Mouse (Mus musculus): Measurements from ENCODE around the gene Arnt2. TPM values are rescaled to one million over a fixed set of nuclear protein-coding genes. Genes with fewer than 3 reads are reported as not detected.

The Arnt2 gene
- polyA plus RNA-seq, 1 experiment from 2014 or later, result 83.8 TPM

GRCm38 (mm10) chr7:84256245-84256644 lies 153.7 kb downstream of the Arnt2 start:
- no peaks in the 10 kb centered on the region for H3K4me1 ChIP-seq (ENCODE audit: control insufficient read depth, insufficient read depth, low read length)
- WGBS, result 59% methylated on average over 1 of the region's 1 CpGs
- no peak for ATAC-seq (ENCODE audit: low read depth)
- H3K27me3 ChIP-seq (ENCODE audit: control insufficient read depth, insufficient read depth, low read length), result no peaks in the 10 kb centered on the region
- H3K4me2 ChIP-seq (ENCODE audit: low read depth, low read length), result no peak overlapping the region
- peaks cover 22% of the 10 kb centered on the region; the same call in 1 of the 2 replicates for H3K36me3 ChIP-seq (ENCODE audit: control insufficient read depth, insufficient read depth, low read length)
- H3K4me3 ChIP-seq (ENCODE audit: low read depth, low read length), result no peak overlapping the region
- H3K9ac ChIP-seq (replicated peaks; ENCODE audit: low read depth, low read length), result no peak overlapping the region
- H3K27ac ChIP-seq (ENCODE audit: low read depth, low read length), result no peak overlapping the region
- H3K9me3 ChIP-seq (ENCODE audit: control insufficient read depth, low read length), result no peaks in the 10 kb centered on the region

- no peak overlapping the region for H3K4me3 ChIP-seq (ENCODE audit: low read depth, low read length)
- H3K9ac ChIP-seq (replicated peaks; ENCODE audit: low read depth, low read length), result no peak overlapping the region
- 86% methylated on average over 8 of the region's 8 CpGs for WGBS
- peaks cover 23% of the 10 kb centered on the region for H3K36me3 ChIP-seq (ENCODE audit: control insufficient read depth, insufficient read depth, low read length)
- ATAC-seq (ENCODE audit: low read depth), result no peak
- H3K27ac ChIP-seq (ENCODE audit: low read depth, low read length), result no peak overlapping the region
- H3K4me1 ChIP-seq (ENCODE audit: control insufficient read depth, insufficient read depth, low read length), result no peaks in the 10 kb centered on the region
- H3K27me3 ChIP-seq (ENCODE audit: control insufficient read depth, insufficient read depth, low read length), result no peaks in the 10 kb centered on the region
- H3K4me2 ChIP-seq (ENCODE audit: low read depth, low read length), result no peak overlapping the region
- no peaks in the 10 kb centered on the region for H3K9me3 ChIP-seq (ENCODE audit: control insufficient read depth, low read length)
Observed at GRCm38 (mm10) chr7:84254916-84255315, 155.1 kb downstream of the Arnt2 start.

- Histone ChIP-seq H3K27ac (ENCODE audit: low read depth, low read length) (no peak overlapping the region), H3K9me3 (ENCODE audit: control insufficient read depth, low read length) (no peaks in the 10 kb centered on the region), H3K4me3 (ENCODE audit: low read depth, low read length) (no peak overlapping the region), H3K27me3 (ENCODE audit: control insufficient read depth, insufficient read depth, low read length) (no peaks in the 10 kb centered on the region), H3K4me1 (ENCODE audit: control insufficient read depth, insufficient read depth, low read length) (no peaks in the 10 kb centered on the region), H3K36me3 (ENCODE audit: control insufficient read depth, insufficient read depth, low read length) (peaks cover 23% of the 10 kb centered on the region), H3K9ac (replicated peaks; ENCODE audit: low read depth, low read length) (no peak overlapping the region), H3K4me2 (ENCODE audit: low read depth, low read length) (no peak overlapping the region)
- 72% methylated on average over 3 of the region's 3 CpGs for WGBS
- no peak for ATAC-seq (ENCODE audit: low read depth)
Observed at GRCm38 (mm10) chr7:84254311-84254710, 155.7 kb downstream of the Arnt2 start.

GRCm38 (mm10) chr7:84251667-84252066 lies 158.3 kb downstream of the Arnt2 start:
- Histone ChIP-seq H3K9me3 (ENCODE audit: control insufficient read depth, low read length) (no peaks in the 10 kb centered on the region), H3K9ac (replicated peaks; ENCODE audit: low read depth, low read length) (no peak overlapping the region), H3K4me3 (ENCODE audit: low read depth, low read length) (no peak overlapping the region), H3K4me2 (ENCODE audit: low read depth, low read length) (no peak overlapping the region), H3K27ac (ENCODE audit: low read depth, low read length) (no peak overlapping the region), H3K36me3 (ENCODE audit: control insufficient read depth, insufficient read depth, low read length) (peaks cover 23% of the 10 kb centered on the region), H3K27me3 (ENCODE audit: control insufficient read depth, insufficient read depth, low read length) (no peaks in the 10 kb centered on the region), H3K4me1 (ENCODE audit: control insufficient read depth, insufficient read depth, low read length) (no peaks in the 10 kb centered on the region)
- ATAC-seq (ENCODE audit: low read depth), result no peak
- WGBS, result 98% methylated on average over 2 of the region's 2 CpGs

GRCm38 (mm10) chr7:84250736-84251135 lies 159.2 kb downstream of the Arnt2 start:
- no peaks in the 10 kb centered on the region for H3K9me3 ChIP-seq (ENCODE audit: control insufficient read depth, low read length)
- no peaks in the 10 kb centered on the region for H3K4me1 ChIP-seq (ENCODE audit: control insufficient read depth, insufficient read depth, low read length)
- H3K4me3 ChIP-seq (ENCODE audit: low read depth, low read length), result no peak overlapping the region
- H3K36me3 ChIP-seq (ENCODE audit: control insufficient read depth, insufficient read depth, low read length), result peaks cover 23% of the 10 kb centered on the region
- 97% methylated on average over 2 of the region's 2 CpGs for WGBS
- no peak overlapping the region for H3K27ac ChIP-seq (ENCODE audit: low read depth, low read length)
- ATAC-seq (ENCODE audit: low read depth), result no peak
- no peak overlapping the region for H3K9ac ChIP-seq (replicated peaks; ENCODE audit: low read depth, low read length)
- no peaks in the 10 kb centered on the region for H3K27me3 ChIP-seq (ENCODE audit: control insufficient read depth, insufficient read depth, low read length)
- H3K4me2 ChIP-seq (ENCODE audit: low read depth, low read length), result no peak overlapping the region

- H3K4me2 ChIP-seq (ENCODE audit: low read depth, low read length), result no peak overlapping the region
- H3K27me3 ChIP-seq (ENCODE audit: control insufficient read depth, insufficient read depth, low read length), result no peaks in the 10 kb centered on the region
- no peaks in the 10 kb centered on the region for H3K9me3 ChIP-seq (ENCODE audit: control insufficient read depth, low read length)
- H3K4me1 ChIP-seq (ENCODE audit: control insufficient read depth, insufficient read depth, low read length), result no peaks in the 10 kb centered on the region
- no peak for ATAC-seq (ENCODE audit: low read depth)
- peaks cover 16% of the 10 kb centered on the region for H3K36me3 ChIP-seq (ENCODE audit: control insufficient read depth, insufficient read depth, low read length)
- WGBS, result 85% methylated on average over 8 of the region's 8 CpGs
- H3K4me3 ChIP-seq (ENCODE audit: low read depth, low read length), result no peak overlapping the region
- H3K27ac ChIP-seq (ENCODE audit: low read depth, low read length), result no peak overlapping the region
- H3K9ac ChIP-seq (replicated peaks; ENCODE audit: low read depth, low read length), result no peak overlapping the region
Observed at GRCm38 (mm10) chr7:84249951-84250350, 160.0 kb downstream of the Arnt2 start.

GRCm38 (mm10) chr7:84249381-84249780 lies 160.6 kb downstream of the Arnt2 start:
- Histone ChIP-seq H3K36me3 (ENCODE audit: control insufficient read depth, insufficient read depth, low read length) (peaks cover 12% of the 10 kb centered on the region), H3K27me3 (ENCODE audit: control insufficient read depth, insufficient read depth, low read length) (no peaks in the 10 kb centered on the region), H3K4me1 (ENCODE audit: control insufficient read depth, insufficient read depth, low read length) (no peaks in the 10 kb centered on the region), H3K4me3 (ENCODE audit: low read depth, low read length) (no peak overlapping the region), H3K9ac (replicated peaks; ENCODE audit: low read depth, low read length) (no peak overlapping the region), H3K9me3 (ENCODE audit: control insufficient read depth, low read length) (no peaks in the 10 kb centered on the region), H3K4me2 (ENCODE audit: low read depth, low read length) (no peak overlapping the region), H3K27ac (ENCODE audit: low read depth, low read length) (no peak overlapping the region)
- no peak for ATAC-seq (ENCODE audit: low read depth)
- 56% methylated on average over 7 of the region's 7 CpGs for WGBS

GRCm38 (mm10) chr7:84247960-84248665 lies 161.9 kb downstream of the Arnt2 start:
- H3K4me2 ChIP-seq (ENCODE audit: low read depth, low read length), result no peak overlapping the region
- ATAC-seq (ENCODE audit: low read depth), result no peak
- H3K9me3 ChIP-seq (ENCODE audit: control insufficient read depth, low read length), result no peaks in the 10 kb centered on the region
- H3K36me3 ChIP-seq (ENCODE audit: control insufficient read depth, insufficient read depth, low read length), result peaks cover 12% of the 10 kb centered on the region
- H3K4me3 ChIP-seq (ENCODE audit: low read depth, low read length), result no peak overlapping the region
- no peaks in the 10 kb centered on the region for H3K4me1 ChIP-seq (ENCODE audit: control insufficient read depth, insufficient read depth, low read length)
- WGBS, result 54% methylated on average over 3 of the region's 3 CpGs
- H3K27ac ChIP-seq (ENCODE audit: low read depth, low read length), result no peak overlapping the region
- no peaks in the 10 kb centered on the region for H3K27me3 ChIP-seq (ENCODE audit: control insufficient read depth, insufficient read depth, low read length)
- H3K9ac ChIP-seq (replicated peaks; ENCODE audit: low read depth, low read length), result no peak overlapping the region

GRCm38 (mm10) chr7:84246878-84247277 lies 163.1 kb downstream of the Arnt2 start:
- Histone ChIP-seq H3K36me3 (ENCODE audit: control insufficient read depth, insufficient read depth, low read length) (peaks cover 8% of the 10 kb centered on the region), H3K27me3 (ENCODE audit: control insufficient read depth, insufficient read depth, low read length) (no peaks in the 10 kb centered on the region), H3K4me2 (ENCODE audit: low read depth, low read length) (no peak overlapping the region), H3K9me3 (ENCODE audit: control insufficient read depth, low read length) (no peaks in the 10 kb centered on the region), H3K9ac (replicated peaks; ENCODE audit: low read depth, low read length) (no peak overlapping the region), H3K4me3 (ENCODE audit: low read depth, low read length) (no peak overlapping the region), H3K4me1 (ENCODE audit: control insufficient read depth, insufficient read depth, low read length) (no peaks in the 10 kb centered on the region), H3K27ac (ENCODE audit: low read depth, low read length) (no peak overlapping the region)
- no peak for ATAC-seq (ENCODE audit: low read depth)
- WGBS, result 87% methylated on average over 5 of the region's 5 CpGs

Measured in neural tube, embryonic 14.5 days (tissue).